Mouse (Mus musculus) MN1 (cell line): ENCODE data around the gene Krt20.

ENCODE experiments used
- DNase-seq: peaks from one replicate; pipeline ENCODE4 v3.0.0-alpha.2; 2016; ENCODE audit warnings: low spot score

The Krt20 gene

GRCm38 (mm10) chr11:99413247-99413646, 24.7 kb downstream of the Krt20 start:
- DNase-seq: no peak

- DNase-seq: no peak
These were observed 31.8 kb downstream of the Krt20 start for GRCm38 (mm10) chr11:99406186-99406585.

DNA sequence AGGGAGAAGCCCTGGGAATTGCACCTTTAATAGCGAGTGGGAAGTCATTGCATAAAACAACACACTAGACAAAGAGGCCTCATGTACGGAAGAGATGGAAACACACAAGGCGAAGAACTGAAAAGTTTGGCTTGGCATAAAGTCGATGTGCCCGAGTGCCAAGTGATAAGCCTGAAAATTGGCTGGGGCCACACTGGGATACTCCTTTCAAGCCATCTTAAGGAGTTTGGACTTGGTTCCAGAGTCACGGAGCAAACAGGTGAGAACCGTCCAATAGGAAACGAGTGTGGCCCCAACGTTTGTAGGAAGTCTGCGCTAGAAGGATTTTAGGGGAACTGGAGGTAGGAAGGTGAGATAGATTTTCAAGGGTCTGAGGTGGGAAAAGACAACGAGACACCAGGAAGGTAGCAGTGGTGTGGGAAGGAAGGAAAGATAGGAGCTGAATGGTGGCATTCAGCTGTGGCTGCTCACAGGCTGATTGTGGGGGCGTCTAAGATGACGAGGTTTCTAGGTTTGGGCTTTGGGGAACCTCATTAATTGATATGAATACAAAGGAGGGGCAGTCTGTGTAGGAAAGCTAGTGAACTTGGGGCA, 37.9 kb downstream of the Krt20 start:
- no peak for DNase-seq

DNA sequence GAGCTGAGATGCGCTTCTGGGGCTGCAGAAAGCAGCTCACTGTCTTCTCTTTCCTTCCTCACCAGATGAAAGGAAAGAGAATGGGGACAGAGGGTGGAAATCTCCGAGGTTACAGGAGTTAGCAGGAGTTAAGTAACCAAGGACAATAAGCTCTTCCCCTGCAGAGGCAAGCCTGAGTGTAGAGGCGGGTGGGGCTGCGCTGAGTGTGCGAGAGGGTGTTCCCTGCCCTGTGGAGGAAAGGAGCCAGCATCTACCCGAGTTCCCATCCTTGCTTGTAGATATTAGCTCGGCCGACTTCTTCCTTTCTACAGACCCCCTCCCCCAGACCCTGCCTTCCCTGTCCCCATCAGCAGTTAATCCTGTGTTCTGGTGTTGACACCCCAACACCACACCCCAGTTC, 39.1 kb downstream of the Krt20 start:
- DNase-seq: no peak

DNA sequence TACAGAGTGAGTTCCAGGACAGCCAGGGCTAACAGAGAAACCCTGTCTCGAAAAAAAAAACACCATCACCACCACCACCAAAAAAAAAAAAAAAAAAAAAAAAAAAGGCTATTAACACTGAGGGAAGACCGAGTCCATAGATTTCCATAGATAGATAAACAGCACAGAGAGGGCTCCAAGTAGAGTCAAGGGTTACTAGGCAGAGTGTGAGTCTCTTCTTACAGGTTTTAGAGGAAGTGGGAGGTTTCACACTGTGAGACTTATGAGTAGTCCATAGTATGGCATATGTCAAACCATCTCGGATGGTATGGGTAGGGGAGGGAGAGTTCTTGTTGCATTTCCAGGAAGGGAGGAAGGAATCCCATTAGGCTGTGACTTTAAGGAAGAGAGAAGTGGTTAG, 39.9 kb downstream of the Krt20 start:
- DNase-seq: no peak

DNA sequence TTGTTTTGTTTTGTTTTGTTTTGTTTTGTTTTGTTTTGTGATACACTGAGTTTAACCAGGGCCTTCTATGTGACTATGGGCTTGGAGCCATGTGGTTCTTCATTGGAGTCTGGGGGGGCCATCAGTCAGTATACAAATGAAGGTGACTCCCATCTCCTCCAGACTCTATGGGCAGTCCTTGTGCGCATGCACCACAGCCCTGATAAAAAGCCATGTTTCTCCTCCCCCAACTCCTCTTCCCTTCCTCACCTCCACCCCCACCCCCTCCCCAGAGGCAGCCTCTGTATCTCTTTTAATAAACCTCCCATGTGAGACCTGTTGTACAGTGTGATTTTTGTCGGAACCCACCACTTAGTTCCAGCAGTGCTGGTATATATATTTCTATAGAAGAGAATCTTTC, 41.3 kb downstream of the Krt20 start:
- no peak for DNase-seq

DNA sequence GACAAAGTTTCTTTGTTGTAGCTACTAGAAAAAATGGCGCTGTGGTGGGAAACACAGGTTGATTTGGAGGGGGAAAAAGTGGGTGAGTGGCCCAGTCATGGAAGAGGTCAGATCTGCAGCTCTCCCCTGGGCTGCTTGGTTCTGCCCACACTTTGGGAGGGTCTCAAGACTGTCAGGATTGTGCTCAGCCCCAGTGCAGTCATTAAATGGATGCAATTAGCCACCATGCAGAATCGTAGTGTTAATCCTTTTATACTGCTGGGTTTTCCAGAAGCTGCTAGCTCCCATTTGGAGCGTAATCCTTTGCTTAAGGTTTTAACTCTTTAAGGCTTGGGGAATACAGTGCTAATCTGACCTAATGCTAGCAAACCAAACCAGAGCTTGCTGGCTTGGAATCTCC, 41.9 kb downstream of the Krt20 start:
- DNase-seq: no peak

- DNase-seq: no peak
These were observed 45.5 kb downstream of the Krt20 start for GRCm38 (mm10) chr11:99392492-99392891.

GRCm38 (mm10) chr11:99391375-99391774, 46.6 kb downstream of the Krt20 start:
- no peak for DNase-seq

- no peak for DNase-seq
These were observed 47.1 kb downstream of the Krt20 start for GRCm38 (mm10) chr11:99390866-99391265.

GRCm38 (mm10) chr11:99389264-99389663, 48.7 kb downstream of the Krt20 start, which contains the start of gene Krt10:
Gene Krt10 (minus strand): TSS chr11:99389364.
- no peak for DNase-seq

DNA sequence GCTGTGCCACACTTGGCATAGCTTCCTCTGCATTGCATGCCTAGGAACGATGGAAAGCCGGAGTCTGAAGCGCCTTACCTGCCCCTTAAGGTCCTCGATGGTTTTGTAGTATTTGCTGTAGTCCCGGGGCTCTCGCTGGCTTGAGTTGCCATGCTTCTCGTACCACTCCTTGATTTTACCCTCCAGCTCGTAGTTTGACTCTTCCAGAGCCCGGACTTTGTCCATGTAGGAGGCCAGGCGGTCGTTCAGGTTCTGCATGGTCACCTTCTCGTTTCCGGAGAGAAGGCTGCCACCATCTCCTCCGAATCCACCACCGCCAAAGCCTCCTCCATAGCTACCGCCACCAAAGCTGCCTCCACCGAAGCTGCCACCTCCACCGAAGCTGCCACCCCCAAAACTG, 49.3 kb downstream of the Krt20 start:
- no peak for DNase-seq

DNA sequence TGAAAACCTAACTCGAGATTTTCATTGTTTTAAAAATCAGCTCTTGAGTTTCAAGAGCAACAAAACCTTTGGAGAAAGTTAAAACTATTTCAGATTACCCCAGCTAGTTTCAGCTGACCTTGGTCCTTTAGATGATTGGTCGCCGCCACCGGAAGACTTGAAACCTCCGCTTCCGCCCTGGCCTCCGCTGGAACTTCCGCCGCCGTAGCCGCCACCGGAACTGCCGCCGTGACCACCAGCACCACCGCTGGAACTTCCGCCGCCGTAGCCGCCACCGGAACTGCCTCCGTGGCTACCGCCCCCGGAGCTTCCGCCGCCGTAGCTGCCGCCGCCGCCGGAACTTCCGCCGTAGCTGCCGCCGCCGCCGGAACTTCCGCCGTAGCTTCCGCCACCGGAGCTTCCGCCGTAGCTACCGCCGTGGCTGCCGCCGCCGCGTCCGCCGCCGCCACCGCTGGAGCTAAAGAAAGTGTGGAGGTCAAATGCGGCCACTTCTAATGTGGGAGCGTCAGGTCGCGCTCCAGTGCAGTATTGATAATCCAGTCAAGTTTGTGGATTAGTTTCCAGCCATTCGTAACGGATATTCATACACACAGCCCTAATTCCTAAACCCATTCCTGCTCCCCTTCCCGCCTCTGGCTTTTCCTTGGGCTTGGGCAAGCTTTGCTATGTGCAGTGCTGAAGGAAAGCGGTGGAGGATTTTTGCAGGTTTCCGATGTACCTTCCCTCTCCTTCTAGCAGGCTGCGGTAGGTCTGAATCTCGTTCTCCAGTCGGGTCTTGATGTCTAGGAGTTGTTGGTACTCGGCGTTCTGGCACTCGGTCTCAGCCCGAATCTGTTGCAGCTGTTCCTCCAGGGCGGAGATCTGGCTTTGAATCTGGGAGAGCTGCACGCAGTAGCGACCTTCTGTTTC, 51.9 kb downstream of the Krt20 start:
- DNase-seq: no peak

DNA sequence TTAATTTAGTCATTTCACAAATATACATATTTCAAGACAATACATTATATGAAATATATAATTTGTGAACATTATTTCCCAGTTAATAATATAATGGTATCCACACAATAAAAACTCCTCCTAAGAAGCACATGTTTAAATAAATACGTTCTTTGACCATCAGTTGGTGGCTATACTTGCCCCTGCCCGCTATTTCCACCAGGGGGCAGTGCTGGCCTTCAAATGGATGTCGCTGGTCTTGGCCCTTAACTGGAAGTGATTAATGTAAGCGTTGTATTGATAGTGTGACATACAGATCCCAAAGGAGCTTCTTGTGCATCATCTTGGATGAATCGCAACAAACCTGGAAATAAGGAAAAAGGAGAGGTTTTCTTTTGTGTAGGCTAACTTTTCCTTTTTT, 58.4 kb downstream of the Krt20 start:
- peak; percentile 46 for DNase-seq
